Mouse (Mus musculus): ENCODE measurements around the gene 3110070M22Rik. TPM values are rescaled to one million over a fixed set of nuclear protein-coding genes. Genes with fewer than 3 reads are reported as not detected.
"Not testable (repeated sequence)": the region's sequence is repeated elsewhere in the genome, so short reads cannot be mapped to it uniquely, and the experiment has no call there.

Gene 3110070M22Rik
- 1 to 10 TPM; 2.2 to 2.4 TPM for total RNA-seq (2021)
- long read RNA-seq: 0 reads

DNA sequence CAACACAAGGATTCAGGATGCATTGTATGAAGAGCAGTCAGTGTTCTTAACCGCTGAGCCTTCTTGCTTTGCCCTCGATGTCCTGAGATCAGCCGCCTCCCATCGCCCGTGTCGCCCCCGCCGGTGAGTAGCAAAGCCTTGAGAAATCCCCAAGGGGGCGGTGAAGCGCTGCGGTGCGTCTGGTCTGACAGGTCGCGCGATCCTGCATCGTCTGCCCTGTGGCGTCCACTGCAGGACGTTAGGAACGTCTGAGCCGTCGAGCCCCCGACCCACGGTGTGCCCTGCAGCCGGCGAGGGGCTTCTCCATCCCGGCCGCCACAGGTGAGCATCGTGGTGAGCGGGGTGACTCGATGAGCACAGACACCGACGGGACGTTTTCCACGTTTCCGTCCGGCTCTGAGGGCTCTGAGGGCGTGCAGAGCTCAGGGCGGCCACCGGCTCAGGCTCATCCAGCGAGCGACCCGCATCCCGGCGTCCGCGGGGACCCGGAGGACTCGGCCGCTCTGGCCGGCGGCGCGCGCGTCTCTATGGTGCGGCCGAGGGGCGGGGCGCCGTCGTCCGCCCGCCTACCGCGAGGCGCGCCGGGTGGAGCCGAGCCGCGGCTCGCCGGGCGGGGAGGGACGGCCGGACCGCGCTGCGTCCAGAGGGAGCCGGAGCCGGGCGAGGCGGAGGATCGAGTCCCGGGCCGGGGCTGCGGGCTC, at the start of gene 3110070M22Rik, which contains the start of gene Tmem267:
Gene 3110070M22Rik (minus strand): TSS at position 504 of the 701 bp plus-strand sequence.
Gene Tmem267 (plus strand): TSS at position 160 of the 701 bp plus-strand sequence.
- peak; percentile 81 to 89 for DNase-seq (ENCODE audit: low spot score in 2 of 2)

DNA sequence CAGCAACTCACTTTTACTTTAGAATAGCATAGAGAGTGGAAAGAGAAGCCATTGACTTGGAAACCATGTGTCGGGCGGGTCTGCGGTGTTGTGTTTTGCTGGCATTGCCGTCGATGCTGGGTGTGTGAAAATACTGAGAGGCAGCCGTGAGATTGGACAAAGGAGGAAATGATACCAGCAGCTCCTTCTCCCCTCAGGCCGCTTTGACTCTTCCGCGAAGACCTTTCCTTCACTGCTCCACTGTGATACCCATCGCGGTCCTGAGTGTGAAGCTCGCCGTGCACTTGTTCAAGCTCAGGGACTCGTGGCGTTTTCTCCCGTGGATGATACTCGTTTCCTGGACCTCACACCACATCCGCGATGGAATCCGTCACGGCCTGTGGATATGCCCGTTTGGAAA, 6.8 kb upstream of the 3110070M22Rik start:
- not testable (repeated sequence) for DNase-seq (ENCODE audit: low spot score in 2 of 2)

DNA sequence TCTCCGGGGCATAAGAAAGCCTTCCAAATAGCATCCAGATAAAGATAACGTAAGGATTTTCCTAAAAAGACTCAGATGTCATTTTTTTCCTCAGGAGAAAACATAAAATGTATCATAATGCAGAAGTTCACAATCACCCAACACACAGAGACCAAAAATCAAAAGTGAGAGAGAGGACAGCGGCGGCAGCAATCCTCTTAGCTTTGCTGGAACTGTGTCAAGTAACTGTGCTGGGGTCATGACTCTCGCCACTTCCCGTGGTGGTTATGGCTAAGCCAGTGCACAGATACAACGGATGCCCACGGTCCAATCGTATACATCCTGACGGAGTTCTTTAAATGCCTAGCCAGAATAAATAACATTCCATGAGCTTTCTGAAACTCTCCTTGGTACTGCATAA, 3.9 kb upstream of the 3110070M22Rik start:
- DNase-seq (ENCODE audit: low spot score in 2 of 2): not testable (repeated sequence)

DNA sequence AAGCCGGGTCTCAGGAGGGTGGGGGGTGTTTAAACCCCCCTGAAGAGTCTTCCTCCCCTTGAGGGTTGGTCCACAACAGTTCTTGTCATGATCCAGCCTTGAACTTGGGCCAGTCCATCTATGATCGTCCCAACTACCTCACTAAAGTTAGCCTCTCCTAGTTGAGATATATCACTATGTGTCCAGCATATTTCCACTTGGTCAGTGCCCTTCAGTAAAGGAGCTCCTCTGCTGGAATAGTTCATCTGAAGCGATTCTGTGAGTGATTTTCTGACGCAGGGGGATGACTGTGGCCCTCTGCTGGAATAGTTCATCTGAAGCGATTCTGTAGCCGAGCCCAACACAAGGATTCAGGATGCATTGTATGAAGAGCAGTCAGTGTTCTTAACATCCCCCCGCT, 829 bp downstream of the 3110070M22Rik start:
- peak in 1 of 2 experiments; percentile 15 for DNase-seq (ENCODE audit: low spot score in 2 of 2)

DNA sequence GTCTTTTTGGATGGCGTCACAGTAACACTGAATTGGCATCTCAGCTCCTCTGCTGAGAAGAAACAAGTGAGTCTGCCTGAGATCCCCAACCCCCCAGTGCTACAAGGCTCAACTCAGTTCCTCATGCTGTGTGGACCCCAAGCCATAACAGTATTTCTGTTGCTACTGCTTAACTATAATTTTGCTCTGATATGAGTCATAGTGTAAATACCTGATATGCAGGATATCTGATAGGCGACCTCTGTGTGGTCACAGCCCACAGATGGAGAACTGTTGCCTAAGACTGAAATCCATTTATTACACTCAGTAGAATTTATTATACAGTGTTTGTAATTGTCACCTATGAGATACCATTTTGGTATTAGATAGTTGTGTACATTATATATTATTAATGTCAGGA, 10.4 kb downstream of the 3110070M22Rik start:
- no peak for DNase-seq (ENCODE audit: low spot score in 2 of 2)

DNA sequence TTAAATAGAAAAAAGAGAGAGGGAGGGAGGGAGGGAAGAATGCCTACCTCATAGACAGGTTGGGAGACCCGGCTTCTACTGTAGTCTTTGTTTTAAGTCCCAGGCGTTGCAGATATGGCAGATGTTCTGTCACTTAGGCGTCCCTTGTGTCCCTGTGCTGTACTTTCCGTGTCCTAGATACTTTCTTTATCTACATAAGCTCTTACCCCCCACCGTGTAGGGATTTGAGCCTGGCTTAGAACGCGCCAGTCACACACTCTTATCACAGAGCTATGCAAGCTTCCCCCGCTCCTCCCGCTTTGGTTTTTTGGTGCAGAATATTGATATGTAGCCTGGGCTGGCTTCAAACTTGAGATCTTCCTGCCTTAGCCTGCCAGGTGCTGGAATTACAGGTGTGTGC, 11.6 kb downstream of the 3110070M22Rik start:
- DNase-seq (ENCODE audit: low spot score in 2 of 2): no peak

DNA sequence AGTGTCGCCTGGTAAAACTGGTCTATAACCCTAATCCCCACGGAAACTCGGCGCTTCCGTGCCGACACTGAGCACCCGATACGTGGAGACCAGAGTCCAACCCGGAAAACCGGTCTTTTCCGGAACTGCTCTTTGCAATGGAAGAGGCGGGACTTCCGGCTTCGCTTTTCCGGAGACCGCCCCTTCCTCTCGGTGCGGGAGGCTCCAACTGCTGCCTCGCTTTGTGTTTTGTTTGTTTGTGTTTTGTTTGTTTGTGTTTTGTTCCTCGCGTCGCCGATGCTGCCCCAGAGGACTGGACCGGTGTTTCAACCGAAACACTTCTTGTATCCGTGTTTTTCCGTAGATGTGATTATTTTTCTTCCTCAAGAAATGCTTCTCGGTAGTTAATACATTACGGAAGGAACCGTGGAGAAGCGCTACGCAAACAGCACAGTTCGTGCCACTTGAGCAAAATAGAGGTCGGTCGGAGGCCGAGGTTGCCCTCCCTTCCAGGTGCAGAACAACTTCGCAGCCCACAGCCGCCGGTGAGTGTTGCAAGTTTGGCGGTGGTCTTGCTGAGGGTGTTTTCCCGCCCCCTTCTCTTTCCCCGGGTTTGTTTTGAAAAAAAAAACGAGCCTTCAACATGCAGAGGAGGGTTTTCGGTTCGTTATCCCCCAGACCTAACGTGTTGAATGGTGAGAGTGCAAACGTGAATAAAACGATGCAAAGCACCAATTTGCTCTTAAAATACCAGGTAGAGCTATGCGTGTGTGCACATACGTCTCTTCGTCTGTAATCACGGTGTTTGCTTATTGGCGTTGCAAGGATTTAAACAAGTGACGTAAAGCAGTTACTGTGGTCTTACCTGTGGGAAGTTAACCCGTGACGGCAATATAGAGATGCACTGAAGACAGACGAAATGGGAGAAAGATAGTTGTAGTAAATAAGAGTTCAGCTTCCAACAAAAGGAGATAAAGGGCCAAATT, 25.3 kb downstream of the 3110070M22Rik start, which contains the start of gene 4833420G17Rik:
Gene 4833420G17Rik (plus strand): TSS at position 173 of the 965 bp plus-strand sequence.
- DNase-seq (ENCODE audit: low spot score in 2 of 2): peak; percentile 89 to 93

DNA sequence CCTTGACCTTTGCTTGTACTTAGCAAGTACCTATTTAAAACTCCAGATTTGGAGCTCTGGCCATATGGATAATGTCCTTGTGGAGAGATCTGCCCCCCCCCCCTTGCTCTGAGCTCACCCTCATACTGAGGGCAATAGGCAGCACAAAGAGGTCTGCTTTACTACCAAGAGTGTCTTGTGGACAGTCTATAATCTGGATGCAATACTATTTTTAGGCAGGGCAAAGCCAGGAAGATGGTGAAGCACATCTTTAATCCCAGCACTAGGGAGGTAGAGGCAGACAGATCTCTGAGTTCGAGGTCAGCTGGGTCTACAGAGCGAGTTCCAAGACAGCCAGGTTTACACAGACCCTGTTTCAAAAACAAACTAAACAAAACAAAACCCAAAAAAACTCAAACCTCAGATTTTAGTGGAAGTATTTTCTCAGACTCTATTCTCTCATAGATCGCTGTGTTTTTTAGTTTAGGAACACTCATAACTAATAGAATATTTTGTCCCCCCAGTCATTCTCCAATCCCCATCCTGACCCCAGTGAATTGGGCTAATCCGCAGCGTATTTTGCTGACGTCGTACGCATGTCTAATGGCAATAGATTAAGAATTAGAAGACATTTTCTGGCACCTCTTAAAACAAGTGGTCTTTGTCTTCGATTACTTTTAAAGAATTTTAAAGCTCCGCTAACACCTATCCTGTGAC, 26.1 kb downstream of the 3110070M22Rik start:
- no peak for DNase-seq (ENCODE audit: low spot score in 2 of 2)

DNA sequence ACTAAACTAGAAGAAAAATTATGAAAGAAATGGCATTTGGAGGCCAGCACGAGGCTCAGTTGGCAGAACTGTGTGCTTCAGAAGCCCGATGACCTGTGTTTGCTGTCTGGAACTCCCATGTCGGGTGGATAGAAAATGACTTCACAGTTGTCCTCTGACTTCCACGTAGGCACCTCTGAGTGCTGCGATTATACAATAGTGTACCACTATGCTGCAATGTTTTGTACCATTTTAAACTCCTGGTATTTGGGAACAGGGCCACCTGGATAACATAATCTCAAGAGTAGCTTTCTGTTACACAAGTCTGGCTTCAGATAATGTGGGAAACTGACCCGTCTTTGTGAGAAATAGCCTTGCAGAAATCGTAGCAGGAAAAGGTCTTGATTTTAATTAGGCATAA, 31.8 kb downstream of the 3110070M22Rik start:
- no peak for DNase-seq (ENCODE audit: low spot score in 2 of 2)

DNA sequence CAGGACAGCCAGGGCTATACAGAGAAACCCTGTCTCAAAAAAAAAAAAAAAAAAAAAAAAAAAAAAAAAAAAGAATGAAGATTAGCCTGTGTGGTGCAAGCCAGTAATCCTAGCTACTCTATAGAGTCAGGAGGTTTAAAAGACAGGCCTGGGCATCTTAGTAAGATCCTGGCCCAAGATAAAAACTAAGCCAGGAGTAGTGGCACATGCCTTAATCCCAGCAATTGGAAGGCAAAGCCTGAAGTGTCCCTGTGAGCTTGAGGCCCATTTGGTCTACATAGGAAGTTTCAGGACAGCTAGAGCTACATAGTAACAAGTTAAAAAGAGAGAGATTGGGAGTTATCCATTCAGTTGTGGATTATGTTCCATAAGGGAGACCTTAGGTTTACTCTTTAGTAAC, 33.1 kb downstream of the 3110070M22Rik start:
- no peak for DNase-seq (ENCODE audit: low spot score in 2 of 2)

DNA sequence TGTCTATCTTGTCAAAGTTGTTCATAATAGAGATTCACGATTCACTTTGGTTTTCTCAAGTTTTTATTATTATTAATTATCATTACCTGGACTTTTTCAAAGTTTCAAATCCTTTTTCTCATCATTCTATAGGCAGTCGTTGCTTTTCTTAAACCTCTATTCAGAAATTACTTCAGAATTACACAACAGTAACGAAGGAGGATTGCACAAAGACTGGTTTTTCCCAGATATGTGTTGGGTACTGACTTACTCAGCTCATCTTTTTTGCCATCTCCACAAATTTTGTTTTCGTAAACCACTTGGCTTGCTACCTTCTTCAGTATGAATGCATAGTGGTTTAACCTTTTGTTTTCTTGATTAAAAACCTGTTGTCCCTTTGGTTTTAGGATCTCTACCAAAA, 34.6 kb downstream of the 3110070M22Rik start:
- no peak for DNase-seq (ENCODE audit: low spot score in 2 of 2)

DNA sequence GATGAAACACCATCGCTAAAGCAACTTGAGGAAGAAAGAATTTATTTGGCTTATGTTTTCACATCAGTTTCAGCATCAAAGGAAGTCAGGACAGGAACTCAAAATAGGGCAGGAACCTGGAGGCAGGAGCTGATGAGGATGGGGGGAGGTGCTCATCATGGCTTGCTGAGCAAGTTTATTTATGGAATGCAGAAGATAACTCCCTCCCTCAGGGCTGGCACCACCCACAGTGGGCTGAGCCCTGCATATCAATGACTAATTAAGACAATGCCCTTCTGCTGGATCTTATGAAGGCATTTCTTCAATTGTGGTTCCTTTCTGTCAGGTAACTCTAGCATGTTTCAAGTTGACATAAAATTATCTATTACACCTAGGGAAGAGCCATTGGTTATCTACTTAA, 45.9 kb downstream of the 3110070M22Rik start:
- DNase-seq (ENCODE audit: low spot score in 2 of 2): no peak

Other genes with a start within 250 kb of the 3110070M22Rik start
- 10 to 100 TPM; 95.2 to 98.8 TPM for gene Paip1, start 59.8 kb downstream of the 3110070M22Rik start, total RNA-seq (2021)
- gene 4833420G17Rik, start 25.6 kb downstream of the 3110070M22Rik start, total RNA-seq (2021): 10 to 100 TPM; 19.8 to 25.9 TPM
- 10 to 100 TPM; 29.4 to 30.6 TPM for gene Tmem267, start 344 bp downstream of the 3110070M22Rik start, total RNA-seq (2021)
- 1 to 10 TPM; 1.1 to 1.2 TPM for gene Ccl28, start 135.4 kb upstream of the 3110070M22Rik start, total RNA-seq (2021)
- gene Hmgcs1, start 202.0 kb upstream of the 3110070M22Rik start, total RNA-seq (2021): 100 to 1,000 TPM; 192 to 194 TPM